Mouse (Mus musculus): Measurements from ENCODE around the gene Trnau1ap.

DNA sequence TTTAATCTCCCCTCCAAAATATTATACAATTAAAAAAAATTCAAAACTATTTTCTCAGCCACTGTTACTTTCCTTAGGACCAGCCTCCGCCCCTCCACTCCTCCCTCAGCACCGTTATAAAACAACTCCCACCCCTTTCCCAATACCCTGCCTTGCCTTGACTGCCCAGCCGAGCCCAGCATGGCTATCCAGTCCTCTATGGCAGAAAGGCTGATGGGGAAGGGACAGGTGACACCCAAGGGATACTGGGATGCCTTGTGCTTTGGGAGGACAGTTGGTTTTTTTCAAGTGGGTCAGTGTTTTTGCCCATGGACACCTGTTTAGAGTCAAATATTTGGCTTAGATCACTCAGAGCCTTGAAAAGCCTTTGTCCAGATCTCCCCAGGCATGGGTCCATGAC lies 2.6 kb upstream of the Trnau1ap start:
- TF ChIP-seq POLR2A (IDR thresholded peaks at IDR 0.05; ENCODE audit: control insufficient read depth, extremely low read depth, insufficient read depth, low read length, poor library complexity): no peak
- TF ChIP-seq CTCF (IDR thresholded peaks at IDR 0.05; ENCODE audit: borderline replicate concordance, control insufficient read depth, extremely low read depth, insufficient read depth, low read length, poor library complexity): no peak
